Mouse (Mus musculus) heart, postnatal 0 days (tissue): ENCODE data around the gene Zbtb8b.

Source experiments
- CTCF ChIP-seq: IDR thresholded peaks from 2 replicates; pipeline ENCODE4 v1.5.1; 2016; ENCODE audit warnings: antibody characterized with exemption, control low read depth, low read depth
- EP300 ChIP-seq: IDR thresholded peaks from 2 replicates; pipeline ENCODE4 v1.6.1; 2016; ENCODE audit warnings: antibody characterized with exemption, low read depth

DNA sequence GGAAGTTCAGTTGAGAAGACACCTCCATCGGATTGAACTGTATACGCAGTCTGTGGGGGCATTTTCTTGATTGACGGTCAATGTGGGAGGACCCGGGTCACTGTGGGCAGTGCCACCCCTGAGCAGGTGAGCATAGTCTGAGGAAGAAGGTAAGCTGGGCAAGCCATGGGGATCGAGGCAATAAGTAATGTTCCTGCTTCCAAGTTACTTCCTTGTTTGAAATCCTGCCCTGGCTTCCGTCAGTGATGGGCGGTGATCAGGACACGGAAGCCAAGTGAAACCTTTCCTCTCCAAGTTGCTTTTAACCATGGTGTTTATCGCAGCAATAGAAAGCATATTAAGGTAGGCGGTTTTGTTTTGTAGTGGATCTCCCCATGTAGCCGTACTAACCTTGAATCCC lies 55.0 kb downstream of the Zbtb8b start:
- TF ChIP-seq EP300, result no peak
- TF ChIP-seq CTCF, result no peak
